8 mouse cellular contexts compared by ENCODE assay signal in genomic region chr1:133236693-133237440, GRCm38 (mm10).
DNase-seq lines count a peak whose midpoint lies in the region; ATAC-seq lines count a peak whose summit lies in the region.

No protein-coding gene starts in this region.

- H3K9me3 ChIP-seq in liver, embryonic 13.5 days (replicated peaks): no peaks in the 10 kb centered on the region
- H3K9me3 ChIP-seq in neural tube, embryonic 12.5 days: no peaks in the 10 kb centered on the region

- no peak overlapping the region for H3K27ac ChIP-seq in liver, embryonic 13.5 days
- no peak overlapping the region for H3K27ac ChIP-seq in neural tube, embryonic 12.5 days

- H3K4me3 ChIP-seq in liver, embryonic 13.5 days (replicated peaks): no peak overlapping the region
- H3K4me3 ChIP-seq in neural tube, embryonic 12.5 days: no peak overlapping the region

- H3K9ac ChIP-seq in liver, embryonic 13.5 days: no peak overlapping the region
- H3K9ac ChIP-seq in neural tube, embryonic 12.5 days: peak overlapping the region; percentile 26; the same call in 1 of the 2 replicates

- no peaks in the 10 kb centered on the region for H3K36me3 ChIP-seq in liver, embryonic 13.5 days
- H3K36me3 ChIP-seq in neural tube, embryonic 12.5 days: no peaks in the 10 kb centered on the region

- H3K27me3 ChIP-seq in liver, embryonic 13.5 days: peaks cover 13% of the 10 kb centered on the region
- H3K27me3 ChIP-seq in neural tube, embryonic 12.5 days (replicated peaks): no peaks in the 10 kb centered on the region

- H3K4me2 ChIP-seq in liver, embryonic 13.5 days: no peak overlapping the region
- H3K4me2 ChIP-seq in neural tube, embryonic 12.5 days (replicated peaks): no peak overlapping the region

- 25% methylated on average over 8 of the region's 8 CpGs for WGBS in liver, embryonic 13.5 days (ENCODE audit: insufficient replicate concordance)
- WGBS in neural tube, embryonic 12.5 days: 39% methylated on average over 8 of the region's 8 CpGs

- ATAC-seq in erythroid progenitor cell, adult 5-6 weeks (replicated peaks; ENCODE audit: low FRiP score, poor library complexity, severe bottlenecking): 0 out of 2 replicates have a peak, but pooled peaks have one; percentile 30
- peak; percentile 75; the same call in 1 of the 2 replicates for ATAC-seq in liver, embryonic 13.5 days (ENCODE audit: low read depth)
- peak; percentile 29; the same call in 1 of the 2 replicates for ATAC-seq in neural tube, embryonic 12.5 days (ENCODE audit: low FRiP score, low read depth)

- peaks cover 27% of the 10 kb centered on the region for H3K4me1 ChIP-seq in liver, embryonic 13.5 days (replicated peaks)
- peaks cover 16% of the 10 kb centered on the region for H3K4me1 ChIP-seq in neural tube, embryonic 12.5 days

- peak; percentile 74 for DNase-seq in adrenal gland, adult 2 months
- no peak for DNase-seq in adrenal gland, postnatal 4 days (ENCODE audit: low spot score in 2 of 2)
- peak; percentile 13 for DNase-seq in induced T-regulatory cell, adult 2 months (ENCODE audit: low read depth)
- DNase-seq in liver, embryonic 13.5 days: no peak
- DNase-seq in layer of hippocampus, adult 9-11 months: no peak
- no peak for DNase-seq in frontal cortex, postnatal 10 days (ENCODE audit: low spot score in 2 of 2)

Comparison
In these comparisons a context has a peak if more than half of its experiments do, and no peak if none do; other contexts are left out.
1. DNase-seq: peak in adrenal gland, adult 2 months (single experiment) and induced T-regulatory cell, adult 2 months (single experiment); none in adrenal gland, postnatal 4 days (0 of 2), liver, embryonic 13.5 days (single experiment), layer of hippocampus, adult 9-11 months (single experiment) and frontal cortex, postnatal 10 days (0 of 2).
2. Peak in every context shown above with its lines, with median percentiles within 50 percentile points of each other: ATAC-seq.